Mouse (Mus musculus) c-Kit-positive CD71-positive TER-119-negative erythroid progenitor cells, embryonic 14.5 days (primary cell): Measurements from ENCODE around the gene Chek2.

Experiments used
- DNase-seq: peaks from one replicate; pipeline ENCODE4 v3.0.0-alpha.2; 2013; ENCODE audit warnings: low read depth

Gene Chek2

DNA sequence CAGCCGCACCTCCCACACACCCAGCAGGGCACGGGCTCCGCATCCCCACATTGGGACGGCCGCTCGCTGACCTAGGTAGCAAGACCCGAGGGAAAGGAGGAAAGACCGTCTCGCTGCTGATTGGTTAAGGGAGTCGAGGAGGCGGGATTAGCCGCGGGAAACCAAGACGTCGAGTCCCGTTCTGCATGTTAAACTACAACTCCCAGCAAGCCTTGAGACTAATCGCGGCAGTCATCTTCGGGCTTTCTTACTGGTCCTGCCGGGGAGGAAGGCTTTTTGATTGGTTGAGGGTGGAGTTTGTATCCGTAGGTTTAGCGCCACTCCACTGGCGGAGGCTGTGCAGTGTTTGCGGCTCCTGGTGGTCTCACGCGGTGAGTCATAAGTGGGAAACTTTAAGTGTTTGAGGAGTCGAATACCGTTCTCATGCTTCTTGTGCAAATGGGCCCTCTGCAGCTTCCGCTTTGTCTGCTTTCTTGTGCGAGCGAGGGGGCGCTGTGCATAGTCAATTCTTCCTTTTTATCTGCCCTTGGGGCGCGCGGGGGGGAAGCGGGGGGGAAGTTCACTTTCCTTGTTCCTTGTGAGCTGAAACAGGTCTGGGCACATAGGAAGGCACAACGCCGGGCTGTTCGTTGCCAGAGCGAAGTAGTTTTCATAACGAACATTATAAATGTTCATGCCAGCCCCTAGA is at the start of gene Chek2, which contains the start of gene Hscb:
Gene Chek2 (plus strand): TSS at position 302 of the 688 bp plus-strand sequence.
Gene Hscb (minus strand): TSS at position 100 of the 688 bp plus-strand sequence.
- DNase-seq: peak; percentile 98

DNA sequence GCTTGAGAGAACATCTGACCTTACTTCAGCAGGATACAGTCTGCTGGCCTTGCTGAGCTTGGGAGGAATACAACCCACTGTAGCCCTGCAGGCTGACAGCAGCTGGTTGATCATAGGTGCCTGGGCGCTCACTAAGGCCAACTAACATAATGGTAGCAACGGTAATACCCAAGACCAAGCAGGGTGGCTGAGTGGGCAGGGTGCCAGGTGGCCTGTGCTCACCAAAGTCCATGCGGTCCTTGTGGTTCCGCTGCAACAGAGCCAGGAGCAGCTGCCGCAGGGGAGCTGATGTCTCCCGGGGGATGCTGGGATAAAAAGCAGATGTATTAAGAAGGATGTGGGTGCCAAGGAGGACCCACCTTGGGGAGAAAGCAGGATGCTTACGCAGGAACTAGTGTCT is 45.4 kb upstream of the Chek2 start:
- DNase-seq: no peak

GRCm38 (mm10) chr5:110797696-110798095 is 42.1 kb upstream of the Chek2 start:
- no peak for DNase-seq

- no peak for DNase-seq
Observed at GRCm38 (mm10) chr5:110801036-110801624, 38.6 kb upstream of the Chek2 start.

DNA sequence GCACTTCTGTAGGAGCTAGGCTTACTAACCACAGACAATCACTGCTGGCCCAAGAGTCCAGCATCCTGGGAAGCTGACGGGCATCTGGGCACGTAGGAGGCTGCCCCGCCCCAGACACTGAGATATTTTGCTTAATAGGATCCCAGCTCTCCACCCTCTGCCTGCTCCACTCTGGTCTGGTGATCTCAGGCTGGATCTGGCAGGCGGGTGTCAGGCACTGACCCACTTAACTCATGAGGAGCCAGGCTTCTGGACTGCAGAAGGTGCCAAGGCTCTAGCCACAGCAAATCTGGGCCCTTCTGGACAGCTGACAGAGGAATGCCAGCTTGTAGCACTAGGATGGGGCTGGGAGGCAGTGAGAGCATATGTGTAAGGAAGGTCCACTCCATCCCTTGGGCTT is 37.6 kb upstream of the Chek2 start:
- DNase-seq: no peak

DNA sequence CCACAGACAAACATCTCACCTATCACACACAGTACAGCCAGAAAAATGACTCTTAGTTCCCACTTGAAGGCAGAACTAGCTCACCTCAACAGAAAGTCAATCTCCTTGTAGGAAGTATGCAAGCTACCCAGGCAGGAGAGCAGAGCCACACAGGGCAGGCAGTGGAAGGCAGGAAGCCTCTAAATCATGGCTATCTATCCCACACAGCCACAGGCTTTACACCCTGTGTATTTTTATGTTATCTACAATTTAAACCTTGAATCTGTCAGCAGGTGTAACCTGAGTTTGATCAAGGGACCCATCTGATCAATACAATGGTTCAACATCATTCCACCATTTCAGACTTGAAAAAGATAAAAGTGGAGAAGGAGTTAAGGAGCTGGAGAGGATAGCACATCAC is 37.0 kb upstream of the Chek2 start:
- no peak for DNase-seq

DNA sequence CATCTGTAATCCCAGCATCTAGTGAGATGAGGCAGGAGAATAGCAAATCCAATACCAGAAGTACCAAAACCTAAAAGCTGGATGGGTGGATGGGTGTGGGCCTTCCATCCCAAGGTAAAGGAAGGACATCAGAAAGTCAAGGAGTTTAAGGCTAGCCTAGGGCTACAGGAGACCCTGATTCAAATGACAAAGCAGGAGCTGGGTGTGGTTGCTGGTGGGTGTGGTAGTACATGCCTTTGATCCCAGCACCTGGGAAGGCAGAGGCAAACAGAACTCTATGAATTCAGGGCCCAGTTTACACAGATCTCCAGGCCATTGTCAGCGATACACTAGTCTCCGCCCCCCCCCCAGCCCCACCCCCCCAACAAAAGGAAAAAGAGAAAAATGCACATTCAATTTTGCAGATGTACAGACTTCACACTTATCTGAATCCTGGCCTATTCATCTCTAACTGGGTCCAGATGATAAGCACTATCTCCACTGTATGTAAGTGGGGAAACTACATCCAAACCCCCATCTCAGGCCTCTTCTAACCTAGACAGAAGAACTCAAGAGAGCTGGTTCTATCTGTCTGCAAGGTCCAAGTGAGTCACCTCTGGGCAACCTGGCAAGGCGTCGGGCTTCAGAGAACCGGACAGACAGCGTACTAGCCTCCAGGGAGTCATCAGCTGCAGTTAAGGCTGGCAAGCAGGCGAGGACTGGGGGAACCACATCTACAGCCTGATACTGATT is 35.6 kb upstream of the Chek2 start:
- DNase-seq: no peak

DNA sequence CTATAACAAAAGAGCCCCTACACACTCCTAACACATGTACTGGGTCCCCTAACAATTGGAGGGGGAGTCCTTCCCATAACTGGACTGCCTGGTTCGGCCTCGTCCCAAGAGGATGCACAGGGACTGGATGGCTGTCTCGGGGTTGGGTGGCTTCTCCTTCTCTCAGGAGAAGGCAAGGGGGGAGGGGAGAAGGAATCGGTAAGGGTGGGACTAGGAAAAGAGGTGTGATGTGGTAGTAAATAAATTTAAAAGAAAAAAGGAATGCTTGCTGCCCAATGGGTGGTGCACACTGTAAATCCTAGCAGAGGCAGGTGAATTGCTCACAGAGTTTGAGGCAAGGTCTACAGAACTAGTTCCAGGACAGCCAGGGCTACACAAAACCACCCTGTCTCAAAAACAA is 33.6 kb upstream of the Chek2 start:
- DNase-seq: no peak

DNA sequence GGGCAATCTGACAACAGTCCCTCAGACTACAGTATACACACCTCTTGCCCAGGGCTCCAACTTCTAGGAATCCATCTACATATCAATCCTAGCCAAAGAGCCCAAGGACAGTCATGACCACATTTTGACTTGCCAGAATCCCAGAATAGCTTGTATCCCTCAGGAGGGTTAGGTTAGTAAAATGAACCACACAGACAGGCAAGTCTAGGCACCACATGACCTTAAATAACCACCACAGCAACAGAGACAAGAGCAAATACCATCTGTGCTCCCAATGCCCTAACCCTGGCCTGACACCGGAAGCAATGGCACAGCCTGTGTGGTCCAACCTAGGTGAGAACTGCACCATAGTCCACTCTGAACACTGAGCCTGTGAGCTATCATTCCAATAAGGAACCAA is 33.1 kb upstream of the Chek2 start:
- DNase-seq: no peak

GRCm38 (mm10) chr5:110807453-110807852 is 32.3 kb upstream of the Chek2 start:
- no peak for DNase-seq

GRCm38 (mm10) chr5:110808061-110808631 is 31.6 kb upstream of the Chek2 start:
- DNase-seq: peak; percentile 78

- no peak for DNase-seq
Observed at GRCm38 (mm10) chr5:110808821-110809666, 30.7 kb upstream of the Chek2 start.

DNA sequence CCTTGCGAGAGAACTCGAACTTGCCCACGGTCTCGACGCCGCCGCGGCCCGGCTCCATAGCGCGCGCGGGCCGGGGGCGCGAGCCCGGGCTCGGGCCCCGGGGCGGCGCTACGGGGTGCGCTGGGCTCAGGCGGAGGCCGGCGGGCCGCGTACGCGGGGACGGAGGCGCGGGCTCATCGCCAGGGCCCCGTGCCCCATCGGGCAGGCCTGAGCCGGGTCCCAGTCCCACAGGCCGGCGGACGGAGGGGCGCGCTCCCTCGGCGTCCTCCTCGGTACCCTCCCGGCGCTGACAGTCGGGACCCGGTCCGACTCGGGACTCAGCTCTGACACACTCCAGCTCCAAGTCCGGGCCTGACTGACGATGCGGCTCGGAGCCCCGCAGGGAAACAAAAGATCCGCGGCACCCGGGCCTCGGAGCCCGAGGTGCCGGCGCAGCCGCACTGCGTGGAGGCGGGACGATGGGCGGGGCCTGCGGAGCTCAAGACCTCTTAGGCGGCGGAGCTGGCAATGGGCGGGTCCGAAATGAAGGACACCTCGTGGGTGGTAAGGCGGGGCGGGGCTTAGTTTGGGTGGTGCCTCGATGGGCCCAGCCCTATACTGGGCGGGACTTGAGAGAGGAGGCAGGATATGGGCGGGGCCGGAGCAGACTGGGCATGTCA is 30.0 kb upstream of the Chek2 start, which contains the start of gene Ulk1:
Gene Ulk1 (minus strand): TSS at position 431 of the 659 bp plus-strand sequence.
- DNase-seq: peak; percentile 99

GRCm38 (mm10) chr5:110824421-110824820 is 15.4 kb upstream of the Chek2 start:
- DNase-seq: no peak

DNA sequence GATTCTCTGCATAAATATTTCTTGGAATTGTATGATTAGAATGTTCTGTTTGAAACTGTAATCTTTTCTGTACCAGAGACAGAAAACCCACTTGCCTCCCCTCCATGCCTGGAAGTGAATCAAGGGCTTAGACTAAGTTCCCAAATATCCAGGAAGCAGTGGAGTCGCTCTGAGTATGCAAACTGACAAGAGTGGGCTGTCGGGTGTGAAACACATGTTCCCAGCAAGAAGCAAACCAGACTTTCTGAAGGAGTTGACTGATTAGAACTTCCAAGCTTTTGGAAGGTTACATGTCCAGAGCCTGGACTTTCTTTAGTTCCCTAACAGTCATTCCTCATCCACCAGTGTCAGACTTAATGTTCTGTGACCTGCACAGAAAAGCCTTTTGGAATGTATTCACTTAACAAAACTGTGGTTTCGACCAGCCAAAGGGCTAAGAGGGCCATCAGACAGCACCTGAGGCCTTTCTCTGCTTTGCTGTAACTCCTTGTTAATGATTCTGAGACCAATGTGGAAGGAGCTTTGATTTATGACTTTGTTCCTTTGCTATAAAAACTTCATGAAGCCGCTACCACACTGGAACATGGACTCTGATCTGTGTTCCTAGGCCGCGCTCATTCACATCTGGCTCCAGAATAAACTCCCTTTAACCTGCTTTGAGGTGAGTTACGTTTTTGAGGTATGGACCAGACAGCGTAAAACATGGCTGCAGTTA is 12.8 kb upstream of the Chek2 start:
- DNase-seq: no peak

DNA sequence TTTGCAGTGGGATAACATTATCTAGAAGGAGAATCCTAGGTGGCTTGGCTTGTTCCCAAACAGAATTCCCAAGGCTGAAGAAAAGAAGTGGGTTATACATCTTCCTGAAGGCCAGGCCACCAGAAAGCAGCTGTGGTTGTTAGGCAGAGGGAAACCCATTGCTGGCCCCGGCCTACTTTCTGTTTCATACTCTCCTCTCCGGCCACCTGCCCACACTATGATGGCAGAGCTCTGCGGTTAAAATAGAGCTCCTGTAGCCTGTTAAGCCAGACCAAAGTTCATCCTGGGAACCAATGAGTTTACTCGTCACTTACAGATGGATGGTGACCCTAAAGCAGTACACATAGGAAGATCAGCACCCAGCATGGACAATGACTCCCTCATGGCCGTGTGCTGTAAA is 12.2 kb upstream of the Chek2 start:
- DNase-seq: no peak

DNA sequence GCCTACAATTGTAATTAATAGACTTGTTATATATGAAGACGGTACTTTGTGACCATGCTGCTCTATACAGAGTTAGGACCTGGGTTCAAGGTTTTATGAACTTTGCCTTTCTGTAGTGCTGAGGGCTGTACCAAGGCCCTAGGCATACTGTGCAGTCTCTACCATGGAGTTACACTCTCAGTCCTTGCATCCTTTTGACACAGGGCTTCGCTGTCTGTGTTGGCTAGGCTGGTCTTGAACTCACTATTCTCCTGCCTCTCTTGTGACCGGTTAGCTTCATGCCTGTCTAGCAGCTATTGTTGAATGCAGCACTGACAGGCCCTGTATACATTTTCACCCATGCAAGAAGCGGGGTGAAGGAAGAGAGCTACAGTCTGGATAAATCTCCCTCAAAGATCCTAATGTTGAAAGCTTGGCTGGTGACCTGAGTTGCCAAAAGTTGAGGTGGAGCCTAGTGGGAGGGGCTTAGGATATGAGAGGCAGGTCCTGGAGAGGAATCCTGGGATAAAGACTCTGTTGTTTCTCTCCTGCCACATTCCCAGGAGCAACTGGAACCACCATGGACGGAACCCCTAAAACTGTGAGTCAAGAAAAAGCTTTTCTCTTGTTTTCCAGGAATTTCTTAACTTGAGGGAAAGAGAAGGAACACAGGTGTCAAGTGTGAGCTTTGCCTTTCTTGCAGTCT is 8.6 kb upstream of the Chek2 start:
- DNase-seq: no peak

GRCm38 (mm10) chr5:110835959-110836358 is 3.8 kb upstream of the Chek2 start:
- peak; percentile 85 for DNase-seq

- DNase-seq: peak; percentile 48
Observed at GRCm38 (mm10) chr5:110838016-110838415, 1.8 kb upstream of the Chek2 start.
